ENCODE assay signal across 14 mouse cellular contexts in the genomic region with DNA sequence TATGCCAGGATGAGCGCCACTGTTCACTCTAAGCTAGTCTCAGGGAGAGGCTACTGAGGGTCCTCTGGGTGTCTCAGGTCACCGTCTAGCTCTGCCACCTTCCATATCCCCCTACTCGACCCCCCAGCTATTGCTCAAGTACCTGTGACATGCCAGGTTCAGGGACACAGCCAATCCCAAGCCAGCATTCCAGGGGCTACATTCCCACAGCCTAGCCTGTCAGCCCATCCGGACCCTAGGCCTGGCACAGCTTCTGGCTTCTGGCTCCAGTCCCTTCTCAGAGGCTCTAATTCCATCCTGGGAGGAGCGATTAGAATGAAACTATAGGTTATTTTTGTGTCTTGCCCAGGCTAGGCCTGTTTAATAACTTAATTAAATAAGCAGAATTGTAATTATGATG.
DNase-seq lines count a peak whose midpoint lies in the region; ATAC-seq and TF ChIP-seq lines count a peak whose summit lies in the region.
"Had no signal": no experiment of that assay in that cellular context is flagged by ENCODE, and none has a peak within 500 bp of the region (broad histone marks: within the 10 kb centered on the region; RNA-seq: fewer than 3 reads in every experiment).

No protein-coding gene starts in this region.

- no peak for ATAC-seq in heart, embryonic 13.5 days (ENCODE audit: extremely low read depth, insufficient number of reproducible peaks, low FRiP score, low TSS enrichment)
- ATAC-seq in lung, postnatal 0 days = no peak
- ATAC-seq in intestine, embryonic 16.5 days = 0 out of 2 replicates have a peak, but pooled peaks have one; percentile 18
- ATAC-seq in stomach, embryonic 16.5 days (ENCODE audit: insufficient read depth, low FRiP score) = peak; percentile 22; the same call in 1 of the 2 replicates
- ATAC-seq in liver, embryonic 12.5 days = no peak
- ATAC-seq: midbrain, embryonic 16.5 days had no signal

- no peak overlapping the region for H3K4me2 ChIP-seq in heart, embryonic 13.5 days
- H3K4me2 ChIP-seq in lung, postnatal 0 days (replicated peaks; ENCODE audit: low read depth, low read length) = no peak overlapping the region
- no peak overlapping the region for H3K4me2 ChIP-seq in intestine, embryonic 16.5 days (ENCODE audit: low read depth, low read length)
- H3K4me2 ChIP-seq in stomach, embryonic 16.5 days (ENCODE audit: low read depth, low read length) = no peak overlapping the region
- no peak overlapping the region for H3K4me2 ChIP-seq in liver, embryonic 12.5 days

- H3K9ac ChIP-seq in heart, embryonic 13.5 days = 0 out of 2 replicates have a peak overlapping the region, but pooled peaks have one; percentile 14
- H3K9ac ChIP-seq in lung, postnatal 0 days (replicated peaks; ENCODE audit: low read depth) = no peak overlapping the region
- H3K9ac ChIP-seq in intestine, embryonic 16.5 days (ENCODE audit: low read depth, low read length) = no peak overlapping the region
- H3K9ac ChIP-seq in stomach, embryonic 16.5 days (ENCODE audit: low read length) = peak overlapping the region; percentile 29; the same call in 1 of the 2 replicates
- H3K9ac ChIP-seq in liver, embryonic 12.5 days = no peak overlapping the region
- H3K9ac ChIP-seq: forebrain, postnatal 0 days had no signal

- H3K4me1 ChIP-seq in heart, embryonic 13.5 days = peaks cover 21% of the 10 kb centered on the region
- peaks cover 5% of the 10 kb centered on the region; the same call in 1 of the 2 replicates for H3K4me1 ChIP-seq in lung, postnatal 0 days (ENCODE audit: insufficient read depth, low read depth, low read length)
- H3K4me1 ChIP-seq in intestine, embryonic 16.5 days (ENCODE audit: control insufficient read depth, insufficient read depth, low read length) = peaks cover 9% of the 10 kb centered on the region; the same call in 1 of the 2 replicates
- H3K4me1 ChIP-seq in stomach, embryonic 16.5 days (ENCODE audit: control insufficient read depth, insufficient read depth, low read length) = no peaks in the 10 kb centered on the region; the same call in 1 of the 2 replicates
- H3K4me1 ChIP-seq in liver, embryonic 12.5 days = no peaks in the 10 kb centered on the region

- no peak for TF ChIP-seq EP300 in lung, postnatal 0 days (IDR thresholded peaks at IDR 0.05)

- no peaks in the 10 kb centered on the region for H3K36me3 ChIP-seq in heart, embryonic 13.5 days
- no peaks in the 10 kb centered on the region for H3K36me3 ChIP-seq in lung, postnatal 0 days (ENCODE audit: insufficient read depth, low read length)
- no peaks in the 10 kb centered on the region for H3K36me3 ChIP-seq in intestine, embryonic 16.5 days (ENCODE audit: control insufficient read depth, insufficient read depth, low read length)
- H3K36me3 ChIP-seq in stomach, embryonic 16.5 days (ENCODE audit: control insufficient read depth, insufficient read depth, low read length) = no peaks in the 10 kb centered on the region
- H3K36me3 ChIP-seq in liver, embryonic 12.5 days = no peaks in the 10 kb centered on the region
- H3K36me3 ChIP-seq: G1E; heart, embryonic 10.5 days had no signal

- no peaks in the 10 kb centered on the region for H3K9me3 ChIP-seq in heart, embryonic 13.5 days
- no peaks in the 10 kb centered on the region for H3K9me3 ChIP-seq in lung, postnatal 0 days (ENCODE audit: low read length)
- H3K9me3 ChIP-seq in intestine, embryonic 16.5 days (ENCODE audit: control insufficient read depth, low read length) = no peaks in the 10 kb centered on the region
- no peaks in the 10 kb centered on the region for H3K9me3 ChIP-seq in stomach, embryonic 16.5 days (replicated peaks; ENCODE audit: control insufficient read depth, low read length)
- H3K9me3 ChIP-seq in liver, embryonic 12.5 days (replicated peaks) = no peaks in the 10 kb centered on the region
- H3K9me3 ChIP-seq: G1E; heart, embryonic 10.5 days had no signal

- H3K27me3 ChIP-seq in heart, embryonic 13.5 days (replicated peaks) = no peaks in the 10 kb centered on the region; the same call in 1 of the 2 replicates
- H3K27me3 ChIP-seq in lung, postnatal 0 days (replicated peaks; ENCODE audit: insufficient read depth, low read length) = no peaks in the 10 kb centered on the region
- no peaks in the 10 kb centered on the region for H3K27me3 ChIP-seq in intestine, embryonic 16.5 days (replicated peaks; ENCODE audit: control insufficient read depth, insufficient read depth, low read length)
- no peaks in the 10 kb centered on the region for H3K27me3 ChIP-seq in stomach, embryonic 16.5 days (ENCODE audit: control insufficient read depth, insufficient read depth, low read length)
- H3K27me3 ChIP-seq in liver, embryonic 12.5 days (replicated peaks) = no peaks in the 10 kb centered on the region; the same call in 1 of the 2 replicates

- TF ChIP-seq CTCF in lung, postnatal 0 days (IDR thresholded peaks at IDR 0.05) = no peak

- no peak overlapping the region for H3K27ac ChIP-seq in heart, embryonic 13.5 days (replicated peaks)
- H3K27ac ChIP-seq in lung, postnatal 0 days (ENCODE audit: low read length) = peak overlapping the region; percentile 33
- no peak overlapping the region for H3K27ac ChIP-seq in intestine, embryonic 16.5 days (ENCODE audit: low read length)
- H3K27ac ChIP-seq in stomach, embryonic 16.5 days (ENCODE audit: low read length) = no peak overlapping the region
- H3K27ac ChIP-seq in liver, embryonic 12.5 days = no peak overlapping the region

- H3K4me3 ChIP-seq in heart, embryonic 13.5 days = no peak overlapping the region
- no peak overlapping the region for H3K4me3 ChIP-seq in lung, postnatal 0 days (ENCODE audit: low read depth, low read length)
- H3K4me3 ChIP-seq in intestine, embryonic 16.5 days (ENCODE audit: low read length) = no peak overlapping the region
- no peak overlapping the region for H3K4me3 ChIP-seq in stomach, embryonic 16.5 days (replicated peaks; ENCODE audit: low read length)
- H3K4me3 ChIP-seq in liver, embryonic 12.5 days = no peak overlapping the region
- H3K4me3 ChIP-seq: heart, embryonic 10.5 days had no signal

- DNase-seq in heart, postnatal 4 days = no peak
- no peak for DNase-seq in lung, postnatal 0 days (ENCODE audit: low spot score)
- DNase-seq in lung, adult 18-20 months = no peak
- DNase-seq: cerebellum, adult 2 months; right cerebral cortex, postnatal 25 days; thymus, adult 18-20 months had no signal

- WGBS in heart, embryonic 13.5 days = 66% methylated on average over 5 of the region's 5 CpGs
- 51% methylated on average over 5 of the region's 5 CpGs for WGBS in lung, postnatal 0 days
- WGBS in intestine, embryonic 16.5 days = 67% methylated on average over 5 of the region's 5 CpGs
- WGBS in stomach, embryonic 16.5 days = 58% methylated on average over 5 of the region's 5 CpGs
- WGBS in liver, embryonic 12.5 days (ENCODE audit: insufficient replicate concordance) = 64% methylated on average over 5 of the region's 5 CpGs

Comparison
In these comparisons a context has a peak if more than half of its experiments do, and no peak if none do; other contexts are left out.
1. ATAC-seq: peak in intestine, embryonic 16.5 days (single experiment) and stomach, embryonic 16.5 days (single experiment); none in heart, embryonic 13.5 days (single experiment), lung, postnatal 0 days (single experiment) and liver, embryonic 12.5 days (single experiment).
2. H3K9ac ChIP-seq: peak in heart, embryonic 13.5 days (single experiment) and stomach, embryonic 16.5 days (single experiment); none in lung, postnatal 0 days (single experiment), intestine, embryonic 16.5 days (single experiment) and liver, embryonic 12.5 days (single experiment).